Mouse (Mus musculus) liver, adult 2 months (tissue): ENCODE data around the gene Ror1. TPM values are rescaled to one million over a fixed set of nuclear protein-coding genes. Genes with fewer than 3 reads are reported as not detected.

Source experiments
- DNase-seq: peaks from one replicate; pipeline ENCODE4 v3.0.0-alpha.2; 2011; ENCODE audit warnings: low read depth, low spot score; ENCODE audit errors: extremely low read depth
- H3K27ac ChIP-seq: fragments of 200-500 bp; replicated peaks from 2 replicates; pipeline ENCODE4 v1.5.1; 2012; ENCODE audit warnings: low read depth, mild to moderate bottlenecking, control low read depth, inconsistent platforms, low read length; ENCODE audit not compliant: insufficient read depth
- H3K27me3 ChIP-seq: fragments of 200-500 bp; 2 replicates; pipeline ENCODE4 v1.6.1; 2012; ENCODE audit warnings: mild to moderate bottlenecking, moderate library complexity, low read length, inconsistent platforms; ENCODE audit not compliant: control insufficient read depth, insufficient read depth
- H3K36me3 ChIP-seq: fragments of 200-500 bp; 2 replicates; pipeline ENCODE4 v1.6.1; 2012; ENCODE audit warnings: low read length, inconsistent platforms; ENCODE audit not compliant: control insufficient read depth, insufficient read depth
- H3K4me1 ChIP-seq: fragments of 200-500 bp; 2 replicates; pipeline ENCODE4 v1.6.1; 2011; ENCODE audit warnings: low read length; ENCODE audit not compliant: control insufficient read depth, insufficient read depth
- H3K4me3 ChIP-seq: fragments of 200-500 bp; 2 replicates; pipeline ENCODE4 v1.5.1; 2011; ENCODE audit warnings: low read depth, mild to moderate bottlenecking, control low read depth, low read length, moderate library complexity; ENCODE audit not compliant: insufficient read depth
- H3K79me2 ChIP-seq: fragments of 200-500 bp; 2 replicates; pipeline ENCODE4 v1.6.1; 2012; ENCODE audit warnings: inconsistent platforms, mild to moderate bottlenecking, low read length, moderate library complexity; ENCODE audit not compliant: control insufficient read depth, insufficient read depth
- H3K9ac ChIP-seq: fragments of 200-500 bp; 2 replicates; pipeline ENCODE4 v1.6.1; 2012; ENCODE audit warnings: low read depth, mild to moderate bottlenecking, control low read depth, inconsistent platforms, low read length
- CTCF ChIP-seq: fragments of 200-500 bp; IDR thresholded peaks from 2 replicates; pipeline ENCODE4 v1.5.1; 2011; ENCODE audit warnings: low read depth, low read length, control low read depth
- POLR2A ChIP-seq: fragments of 200-500 bp; IDR thresholded peaks from 2 replicates; pipeline ENCODE4 v1.6.1; 2011; ENCODE audit warnings: low read length, control low read depth; ENCODE audit not compliant: insufficient read depth; ENCODE audit errors: extremely low read depth
- WGBS: fragments of 180-500 bp; shearing (Covaris S2); methylation state at CpG from one replicate; pipeline ENCODE4 v1.1.7; 2018; 5-methylcytosine and 5-hydroxymethylcytosine counted together
- polyA plus RNA-seq: library from polyadenylated mRNA; depleted of rRNA; stranded (reverse); fragments of >200 nt; gene quantifications from 2 replicates; pipeline ENCODE4 v1.2.3, GENCODE M21; 2012
- total RNA-seq: library from RNA; depleted of rRNA; stranded (reverse); fragments of >200 nt; gene quantifications from 2 replicates; pipeline ENCODE4 v1.2.3, GENCODE M21; 2014

Gene Ror1
- total and polyA plus RNA-seq, 2 experiments = 0.56 to 1.4 TPM

DNA sequence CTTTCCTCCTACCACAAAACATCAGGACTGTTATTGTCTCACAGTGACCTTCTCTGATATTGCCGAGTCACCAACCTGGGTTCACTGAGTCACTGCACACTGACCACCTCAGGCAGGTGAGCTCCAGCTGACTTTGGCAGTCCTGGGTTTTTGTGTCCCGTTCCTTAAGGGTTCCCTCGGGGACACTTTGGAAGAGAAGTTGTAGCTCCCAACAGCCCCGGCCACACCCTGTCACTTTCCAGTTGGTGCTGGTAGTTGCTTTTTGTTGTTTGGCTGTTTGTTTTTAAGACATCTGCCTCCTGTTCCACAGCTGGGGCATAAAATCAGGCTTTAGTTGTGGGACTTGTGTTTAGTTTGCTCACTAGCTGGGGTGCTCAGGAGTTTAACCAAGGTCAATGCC is 39.1 kb upstream of the Ror1 start:
- no peak for TF ChIP-seq CTCF
- TF ChIP-seq POLR2A = no peak
- no peak overlapping the region for H3K27ac ChIP-seq
- peak; percentile 18 for DNase-seq
- no peaks in the 10 kb centered on the region for H3K4me1 ChIP-seq
- no peak overlapping the region for H3K4me3 ChIP-seq
- no peaks in the 10 kb centered on the region for H3K27me3 ChIP-seq
- no peaks in the 10 kb centered on the region for H3K79me2 ChIP-seq
- no peaks in the 10 kb centered on the region for H3K36me3 ChIP-seq
- WGBS = 74% methylated on average over 4 of the region's 4 CpGs
- H3K9ac ChIP-seq = no peak overlapping the region

DNA sequence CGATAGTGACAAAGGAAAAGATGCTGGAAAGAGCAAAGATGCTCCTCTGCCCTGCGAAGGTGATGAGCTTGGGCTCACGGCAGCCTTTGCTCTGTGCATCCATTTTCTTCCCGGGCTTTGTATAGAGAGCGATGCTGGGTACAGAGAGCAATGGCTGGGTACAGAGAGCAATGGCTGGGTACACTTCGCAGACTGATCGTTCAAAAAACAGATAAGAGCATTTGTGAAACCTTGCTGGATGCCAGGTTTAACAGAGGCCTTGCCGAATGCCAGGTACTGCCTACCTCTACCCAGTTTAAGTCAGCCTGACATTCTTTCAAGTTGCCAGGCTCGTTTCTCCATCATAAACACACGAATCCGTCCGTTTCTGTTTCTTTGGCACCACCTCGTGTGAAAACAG is 38.2 kb upstream of the Ror1 start:
- H3K27ac ChIP-seq = no peak overlapping the region
- no peaks in the 10 kb centered on the region for H3K27me3 ChIP-seq
- TF ChIP-seq POLR2A (no peak), CTCF (no peak)
- peak; percentile 74 for DNase-seq
- 62% methylated on average over 13 of the region's 13 CpGs for WGBS
- no peak overlapping the region for H3K4me3 ChIP-seq
- no peaks in the 10 kb centered on the region for H3K79me2 ChIP-seq
- H3K9ac ChIP-seq = no peak overlapping the region
- no peaks in the 10 kb centered on the region for H3K36me3 ChIP-seq
- H3K4me1 ChIP-seq = no peaks in the 10 kb centered on the region

DNA sequence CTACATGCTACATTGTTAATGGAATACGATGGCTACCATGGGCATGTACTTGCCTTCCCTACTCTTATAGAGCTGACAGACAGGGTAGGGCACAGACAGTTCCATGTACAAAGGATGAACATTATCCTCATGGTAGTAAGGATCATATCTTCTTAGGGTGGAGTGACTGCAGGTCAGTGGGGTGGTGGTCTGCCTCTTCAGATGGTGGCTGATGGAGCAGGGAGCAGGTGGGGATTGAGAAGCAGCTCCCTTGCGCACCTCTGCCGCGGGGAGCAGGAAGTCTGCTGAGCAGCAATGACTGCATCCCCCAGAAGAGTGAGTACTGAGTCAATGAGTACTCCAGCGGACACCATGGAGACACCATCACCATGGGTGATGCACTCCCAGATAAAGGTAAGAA is 37.0 kb upstream of the Ror1 start:
- H3K4me3 ChIP-seq = no peak overlapping the region
- no peak for DNase-seq
- WGBS = 96% methylated on average over 5 of the region's 5 CpGs
- no peaks in the 10 kb centered on the region for H3K79me2 ChIP-seq
- TF ChIP-seq CTCF = no peak
- H3K4me1 ChIP-seq = no peaks in the 10 kb centered on the region
- H3K9ac ChIP-seq = no peak overlapping the region
- H3K27me3 ChIP-seq = no peaks in the 10 kb centered on the region
- H3K27ac ChIP-seq = no peak overlapping the region
- H3K36me3 ChIP-seq = no peaks in the 10 kb centered on the region

DNA sequence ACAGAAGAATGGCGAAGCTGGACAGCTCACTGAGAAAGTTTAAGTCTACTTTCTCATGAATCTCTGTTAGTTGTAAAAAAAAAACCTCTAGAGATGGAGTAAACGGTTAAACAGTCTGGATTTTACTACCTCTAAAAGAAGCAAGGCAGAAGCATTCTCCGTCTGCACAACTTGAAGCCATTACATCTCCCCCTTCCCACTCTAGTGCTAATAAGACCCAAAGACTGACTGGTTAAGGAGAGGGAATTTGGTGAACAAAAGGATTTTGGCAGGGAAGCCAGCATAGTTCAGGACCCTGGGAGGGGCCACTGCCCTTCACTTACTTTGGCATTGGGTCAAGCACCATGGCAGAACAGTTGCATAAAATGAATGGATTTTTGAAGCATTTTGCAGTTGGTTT is 35.8 kb upstream of the Ror1 start:
- Histone ChIP-seq H3K36me3 (no peaks in the 10 kb centered on the region), H3K9ac (no peak overlapping the region), H3K4me1 (no peaks in the 10 kb centered on the region), H3K79me2 (no peaks in the 10 kb centered on the region), H3K4me3 (no peak overlapping the region), H3K27me3 (no peaks in the 10 kb centered on the region), H3K27ac (no peak overlapping the region)
- 77% methylated on average over 3 of the region's 3 CpGs for WGBS
- no peak for DNase-seq
- no peak for TF ChIP-seq CTCF
- TF ChIP-seq POLR2A = no peak

DNA sequence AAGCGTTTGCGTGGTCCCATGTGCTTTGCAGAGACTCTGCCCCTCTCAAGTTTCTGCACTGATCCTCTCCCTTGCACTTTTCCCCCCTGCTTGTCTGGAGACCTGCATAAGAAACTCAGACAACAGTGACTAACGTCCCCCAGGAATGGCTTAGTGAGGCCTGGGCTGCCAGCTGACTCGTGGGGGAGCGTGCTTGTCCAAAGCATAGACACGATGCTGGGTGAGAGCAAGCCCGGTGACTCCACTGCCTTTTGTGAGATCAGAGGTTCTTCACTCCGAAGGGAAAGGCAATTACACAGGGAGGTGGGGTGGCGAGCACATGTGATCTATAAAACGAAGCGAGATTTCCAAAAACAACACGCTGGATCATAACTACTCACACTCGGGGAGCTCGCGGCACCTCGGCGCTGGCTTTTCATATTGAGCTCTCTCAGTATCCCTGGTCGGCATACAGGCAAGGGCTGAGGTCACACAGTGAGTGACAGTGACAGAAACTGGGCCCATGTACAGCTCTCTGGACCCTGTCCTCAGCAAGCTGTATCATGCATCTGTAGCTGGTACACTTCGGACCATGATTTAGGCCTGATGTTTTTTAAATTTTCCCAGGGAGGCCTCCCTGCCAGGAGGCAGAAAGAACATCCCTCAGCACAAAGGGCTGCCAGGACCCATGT is 34.1 kb upstream of the Ror1 start:
- H3K36me3 ChIP-seq = no peaks in the 10 kb centered on the region
- no peak overlapping the region for H3K27ac ChIP-seq
- 83% methylated on average over 19 of the region's 19 CpGs for WGBS
- H3K27me3 ChIP-seq = no peaks in the 10 kb centered on the region
- H3K79me2 ChIP-seq = no peaks in the 10 kb centered on the region
- TF ChIP-seq POLR2A = no peak
- TF ChIP-seq CTCF = no peak
- DNase-seq = no peak
- no peak overlapping the region for H3K4me3 ChIP-seq
- H3K4me1 ChIP-seq = no peaks in the 10 kb centered on the region
- H3K9ac ChIP-seq = no peak overlapping the region

DNA sequence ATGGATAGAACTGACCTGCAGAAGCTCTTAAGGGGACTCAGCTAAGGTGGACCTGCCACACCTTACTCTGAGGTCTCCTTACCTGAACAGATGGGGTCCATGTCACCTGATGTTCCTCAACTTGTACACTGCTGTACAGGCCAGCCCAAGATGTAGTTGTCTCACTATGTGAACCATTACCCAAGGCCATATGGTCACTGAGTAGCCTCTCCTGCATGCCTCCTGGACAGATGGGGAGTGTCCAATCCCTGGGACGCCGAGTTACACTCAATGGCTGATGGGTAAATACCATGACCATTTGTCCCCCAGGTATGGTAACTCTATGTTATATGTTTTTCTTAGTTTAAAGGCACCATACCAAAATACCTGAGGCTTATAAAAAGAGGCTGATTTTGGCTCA is 29.9 kb upstream of the Ror1 start:
- TF ChIP-seq CTCF (no peak), POLR2A (no peak)
- Histone ChIP-seq H3K79me2 (no peaks in the 10 kb centered on the region), H3K9ac (no peak overlapping the region), H3K27me3 (no peaks in the 10 kb centered on the region), H3K36me3 (no peaks in the 10 kb centered on the region), H3K4me1 (no peaks in the 10 kb centered on the region), H3K4me3 (no peak overlapping the region), H3K27ac (no peak overlapping the region)
- no peak for DNase-seq
- WGBS = 82% methylated on average over 2 of the region's 2 CpGs
